Mouse (Mus musculus) lung, adult 2 months (tissue): Measurements from ENCODE around the gene Rspry1.

ENCODE experiments used
- CTCF ChIP-seq: fragments of 200-500 bp; IDR thresholded peaks from 2 replicates; pipeline ENCODE4 v1.5.1; 2011; ENCODE audit warnings: mild to moderate bottlenecking, low read length, control low read depth; ENCODE audit not compliant: insufficient read depth
- POLR2A ChIP-seq: fragments of 200-500 bp; IDR thresholded peaks from 2 replicates; pipeline ENCODE4 v1.6.1; 2011; ENCODE audit warnings: low read depth, mild to moderate bottlenecking, control low read depth, low read length, borderline replicate concordance; ENCODE audit errors: extremely low read depth

DNA sequence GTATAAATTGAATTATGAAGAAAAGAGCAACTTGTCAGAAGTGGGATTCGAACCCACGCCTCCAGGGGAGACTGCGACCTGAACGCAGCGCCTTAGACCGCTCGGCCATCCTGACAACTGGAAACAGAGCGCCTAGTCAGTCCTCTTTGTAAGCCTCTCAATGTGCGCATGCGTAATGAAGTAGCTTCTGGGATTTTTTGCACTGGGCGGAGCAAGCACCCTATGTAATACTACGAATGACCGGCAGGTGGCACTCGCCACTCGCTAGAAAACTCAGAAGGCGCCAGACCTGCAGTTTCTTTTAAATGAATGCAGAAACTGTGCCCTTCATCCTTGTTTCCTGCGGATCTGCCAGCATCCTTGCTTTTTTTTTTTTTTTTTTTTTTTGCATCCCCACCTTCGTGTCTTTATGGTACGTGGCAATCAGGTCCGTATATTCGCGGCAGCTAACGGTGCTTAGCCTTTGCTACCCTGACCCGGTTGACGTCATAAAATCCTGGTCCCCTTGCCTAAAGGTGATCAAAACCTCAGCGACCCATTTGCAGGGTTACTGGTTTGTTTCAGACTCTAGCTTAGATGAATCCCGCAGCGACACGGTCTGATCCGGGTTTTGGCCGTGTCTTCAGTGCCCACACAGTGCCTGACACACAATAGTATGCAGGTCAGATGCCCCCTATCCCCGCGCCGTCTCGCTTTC is 102.4 kb downstream of the Rspry1 start:
- TF ChIP-seq POLR2A (no peak), CTCF (peak; percentile 91)
